Mouse (Mus musculus) cerebellum, adult 8-10 months (tissue): ENCODE results near the gene C130026I21Rik.
A peak's percentile ranks its signal among the peaks of the same experiment; 100 is the strongest.
"Not testable (repeated sequence)": the region's sequence is repeated elsewhere in the genome, so short reads cannot be mapped to it uniquely, and the experiment has no call there.

ENCODE experiments used
- DNase-seq: peaks from one replicate; pipeline ENCODE4 v3.0.0; 2022

The C130026I21Rik gene

GRCm38 (mm10) chr1:85270466-85270865 lies at the start of gene C130026I21Rik:
TSS of gene C130026I21Rik (minus strand) at chr1:85270566.
- not testable (repeated sequence) for DNase-seq

- peak; percentile 5 for DNase-seq
These were observed 16.7 kb upstream of the C130026I21Rik start for GRCm38 (mm10) chr1:85287063-85287462.

- DNase-seq, result not testable (repeated sequence)
These were observed 6.1 kb upstream of the C130026I21Rik start for GRCm38 (mm10) chr1:85276421-85276820.

- not testable (repeated sequence) for DNase-seq
These were observed 11.7 kb downstream of the C130026I21Rik start for GRCm38 (mm10) chr1:85258634-85259033.

GRCm38 (mm10) chr1:85255217-85255616 lies 15.1 kb downstream of the C130026I21Rik start:
- DNase-seq, result not testable (repeated sequence)

- DNase-seq, result not testable (repeated sequence)
These were observed 19.2 kb downstream of the C130026I21Rik start for GRCm38 (mm10) chr1:85251211-85251610.

- DNase-seq, result not testable (repeated sequence)
These were observed 21.4 kb downstream of the C130026I21Rik start for GRCm38 (mm10) chr1:85248985-85249384.

GRCm38 (mm10) chr1:85246776-85247460 lies 23.4 kb downstream of the C130026I21Rik start:
- not testable (repeated sequence) for DNase-seq

- not testable (repeated sequence) for DNase-seq
These were observed 24.1 kb downstream of the C130026I21Rik start for GRCm38 (mm10) chr1:85246266-85246665.

GRCm38 (mm10) chr1:85244941-85245340 lies 25.4 kb downstream of the C130026I21Rik start:
- DNase-seq, result not testable (repeated sequence)

GRCm38 (mm10) chr1:85243023-85243422 lies 27.3 kb downstream of the C130026I21Rik start:
- not testable (repeated sequence) for DNase-seq

- DNase-seq, result not testable (repeated sequence)
These were observed 31.2 kb downstream of the C130026I21Rik start for GRCm38 (mm10) chr1:85239018-85239775.

GRCm38 (mm10) chr1:85206531-85206930 lies 63.8 kb downstream of the C130026I21Rik start:
- DNase-seq, result not testable (repeated sequence)

- not testable (repeated sequence) for DNase-seq
These were observed 70.8 kb downstream of the C130026I21Rik start for GRCm38 (mm10) chr1:85199523-85199922.

- DNase-seq, result not testable (repeated sequence)
These were observed 71.6 kb downstream of the C130026I21Rik start for GRCm38 (mm10) chr1:85198647-85199350.

- DNase-seq, result not testable (repeated sequence)
These were observed 73.6 kb downstream of the C130026I21Rik start for GRCm38 (mm10) chr1:85196732-85197131.

- DNase-seq, result not testable (repeated sequence)
These were observed 76.6 kb downstream of the C130026I21Rik start for GRCm38 (mm10) chr1:85193761-85194160.

- DNase-seq, result not testable (repeated sequence)
These were observed 88.4 kb downstream of the C130026I21Rik start for GRCm38 (mm10) chr1:85181981-85182380.

GRCm38 (mm10) chr1:85178971-85179370 lies 91.4 kb downstream of the C130026I21Rik start:
- not testable (repeated sequence) for DNase-seq

- DNase-seq, result not testable (repeated sequence)
These were observed 107.5 kb downstream of the C130026I21Rik start for GRCm38 (mm10) chr1:85162841-85163240.

- not testable (repeated sequence) for DNase-seq
These were observed 115.2 kb downstream of the C130026I21Rik start for GRCm38 (mm10) chr1:85155151-85155550.

- DNase-seq, result not testable (repeated sequence)
These were observed 136.7 kb downstream of the C130026I21Rik start for GRCm38 (mm10) chr1:85133671-85134070.

- not testable (repeated sequence) for DNase-seq
These were observed 148.5 kb downstream of the C130026I21Rik start for GRCm38 (mm10) chr1:85121841-85122240.
